Mouse (Mus musculus) forelimb bud, embryonic 11.5 days (tissue): Measurements from ENCODE around the gene Adcy1.

Source experiments
- DNase-seq: peaks from one replicate; pipeline ENCODE4 v3.0.0-alpha.2; 2012; ENCODE audit warnings: low read depth, low spot score

Adcy1 gene

GRCm38 (mm10) chr11:7068479-7069235, 5.4 kb downstream of the Adcy1 start:
- no peak for DNase-seq

DNA sequence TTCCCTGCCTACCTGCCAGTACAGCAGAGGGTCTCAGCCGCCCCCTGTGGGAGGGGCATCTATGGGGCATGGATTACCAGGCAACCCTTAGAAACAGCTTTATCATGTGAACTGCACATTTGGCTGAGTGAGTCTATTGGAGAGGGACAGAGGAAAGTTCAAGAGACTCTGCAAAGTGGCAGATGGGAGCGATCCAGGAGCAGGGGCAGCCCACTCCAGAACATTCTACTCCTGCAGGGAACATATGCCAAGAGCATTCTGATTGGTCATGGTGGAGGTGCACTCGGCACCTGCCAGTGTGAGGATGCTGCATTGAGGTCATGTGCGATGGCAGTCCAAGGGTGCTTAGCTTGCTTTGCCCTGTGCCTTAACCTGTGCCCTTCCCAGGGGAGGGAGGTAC, 6.5 kb downstream of the Adcy1 start:
- no peak for DNase-seq

DNA sequence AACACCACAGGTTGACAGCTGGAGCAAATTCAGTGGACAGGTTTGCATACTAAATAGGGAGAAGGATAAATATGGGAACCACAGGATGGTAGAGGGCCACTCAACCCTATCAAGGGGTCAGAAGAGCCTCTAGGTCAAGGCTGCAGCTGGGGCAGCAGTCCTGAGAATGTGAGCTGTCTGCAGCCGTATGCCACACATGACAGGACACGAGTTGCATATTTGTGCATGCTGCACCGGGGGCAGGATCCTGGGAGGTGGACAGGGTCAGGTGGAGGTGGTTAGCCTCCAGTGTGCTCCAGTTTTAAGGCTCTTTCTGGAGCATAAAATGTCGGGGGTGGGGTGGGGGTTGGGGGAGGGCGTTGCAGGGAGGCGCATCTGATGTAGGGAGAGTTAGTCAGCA, 8.3 kb downstream of the Adcy1 start:
- DNase-seq = no peak

GRCm38 (mm10) chr11:7073556-7073955, 10.3 kb downstream of the Adcy1 start:
- no peak for DNase-seq

GRCm38 (mm10) chr11:7076510-7076909, 13.2 kb downstream of the Adcy1 start:
- DNase-seq = no peak

DNA sequence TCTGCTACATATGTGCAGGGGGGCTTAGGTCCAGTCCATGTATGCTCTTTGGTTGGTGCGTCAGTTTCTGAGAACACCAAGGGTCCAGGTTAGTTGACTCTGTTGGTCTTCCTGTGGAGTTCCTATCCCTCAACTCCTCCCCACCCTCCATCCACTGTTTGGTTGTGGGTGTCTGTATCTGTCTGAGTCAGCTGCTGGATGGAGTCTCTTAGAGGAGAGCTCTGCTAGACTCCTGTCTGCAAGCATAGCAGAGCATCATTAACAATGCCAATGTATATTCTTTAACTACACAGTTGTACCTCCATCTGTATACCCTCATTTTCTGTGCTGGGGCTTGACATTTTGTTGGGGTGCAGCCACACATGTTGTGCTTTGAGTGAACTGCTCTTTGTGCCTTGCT, 18.6 kb downstream of the Adcy1 start:
- no peak for DNase-seq

- no peak for DNase-seq
Observed at GRCm38 (mm10) chr11:7083911-7084310, 20.6 kb downstream of the Adcy1 start.

- DNase-seq = no peak
Observed at GRCm38 (mm10) chr11:7085184-7085583, 21.9 kb downstream of the Adcy1 start.

DNA sequence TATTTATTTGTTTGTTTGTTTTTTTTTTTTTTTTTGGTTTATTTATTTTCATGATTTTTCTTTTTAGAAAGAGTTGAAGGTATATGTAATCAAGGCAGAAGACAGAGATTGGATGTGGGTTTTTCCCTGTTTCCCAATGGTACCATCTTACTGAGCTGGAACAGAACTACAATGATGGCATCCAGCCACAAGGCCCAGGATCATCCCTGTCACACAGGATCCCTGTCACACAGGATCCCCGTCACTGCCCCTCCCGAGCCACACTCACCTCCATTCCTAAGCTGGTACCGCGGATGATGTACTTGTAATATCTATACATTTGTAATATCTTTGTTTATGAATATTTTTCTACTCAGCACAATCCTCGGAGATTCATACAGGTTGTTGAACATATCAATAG, 27.8 kb downstream of the Adcy1 start:
- no peak for DNase-seq

GRCm38 (mm10) chr11:7094844-7095243, 31.6 kb downstream of the Adcy1 start:
- no peak for DNase-seq

GRCm38 (mm10) chr11:7101674-7102073, 38.4 kb downstream of the Adcy1 start:
- no peak for DNase-seq

GRCm38 (mm10) chr11:7102256-7103194, 39.2 kb downstream of the Adcy1 start:
- DNase-seq = no peak

DNA sequence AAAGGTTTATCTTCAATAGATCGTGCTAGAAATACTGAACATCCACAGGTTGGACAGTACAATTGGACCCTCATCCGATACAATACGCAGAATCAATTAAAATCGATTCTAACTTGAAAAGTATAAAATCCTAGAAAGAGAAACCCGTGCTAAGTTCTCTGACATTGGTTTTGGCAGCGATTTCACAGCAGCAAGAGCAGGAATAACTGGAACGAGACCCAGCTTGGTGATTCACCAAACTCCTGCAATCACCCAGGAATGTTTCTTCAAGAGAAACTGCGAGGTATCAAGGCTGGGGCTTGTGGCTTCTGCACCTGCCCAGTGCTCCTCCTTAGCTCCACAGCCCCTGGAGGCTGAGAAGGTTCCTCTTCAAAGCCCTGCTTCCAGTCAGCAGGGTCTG, 42.0 kb downstream of the Adcy1 start:
- no peak for DNase-seq

DNA sequence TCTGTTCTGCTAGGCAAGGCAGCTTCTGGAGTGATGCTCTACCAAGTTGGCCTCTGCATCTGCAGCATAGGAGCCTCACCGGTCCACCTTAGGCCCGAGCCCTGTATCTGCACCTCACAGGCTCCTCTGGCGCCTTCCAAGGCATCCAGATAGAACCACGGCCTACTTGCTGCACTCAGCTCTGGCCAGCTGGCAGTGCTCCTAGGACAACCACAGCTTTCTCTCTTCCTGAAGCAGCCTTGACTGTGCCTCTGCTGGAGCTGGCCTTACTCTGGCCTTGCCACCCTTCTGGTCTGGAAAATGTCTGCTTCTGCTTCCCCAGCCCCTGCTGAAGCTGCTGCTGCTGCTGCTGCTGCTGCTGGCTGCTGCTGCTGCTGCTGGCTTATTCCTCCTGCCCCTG, 45.8 kb downstream of the Adcy1 start:
- DNase-seq = no peak

DNA sequence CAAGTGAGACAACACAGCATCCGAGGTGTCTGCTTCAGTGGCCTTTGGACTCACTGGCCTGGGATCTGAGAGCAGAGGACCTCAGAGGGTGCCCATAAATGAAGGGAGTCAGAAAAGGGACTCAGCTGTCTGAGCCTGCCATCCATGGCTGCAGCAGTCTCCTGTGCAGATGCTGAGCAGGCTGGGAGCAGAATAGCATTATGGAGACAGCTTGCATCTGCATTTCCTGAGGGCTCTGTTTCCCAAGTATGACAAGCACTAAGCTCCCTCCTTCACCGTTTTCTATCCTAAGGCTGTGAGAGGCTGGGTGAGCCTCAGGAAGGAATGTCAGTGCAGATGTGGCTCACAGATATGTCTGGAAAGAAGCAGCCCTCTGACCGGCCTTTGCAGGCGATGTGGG, 49.8 kb downstream of the Adcy1 start:
- DNase-seq = no peak

- DNase-seq = no peak
Observed at GRCm38 (mm10) chr11:7113687-7114086, 50.4 kb downstream of the Adcy1 start.

DNA sequence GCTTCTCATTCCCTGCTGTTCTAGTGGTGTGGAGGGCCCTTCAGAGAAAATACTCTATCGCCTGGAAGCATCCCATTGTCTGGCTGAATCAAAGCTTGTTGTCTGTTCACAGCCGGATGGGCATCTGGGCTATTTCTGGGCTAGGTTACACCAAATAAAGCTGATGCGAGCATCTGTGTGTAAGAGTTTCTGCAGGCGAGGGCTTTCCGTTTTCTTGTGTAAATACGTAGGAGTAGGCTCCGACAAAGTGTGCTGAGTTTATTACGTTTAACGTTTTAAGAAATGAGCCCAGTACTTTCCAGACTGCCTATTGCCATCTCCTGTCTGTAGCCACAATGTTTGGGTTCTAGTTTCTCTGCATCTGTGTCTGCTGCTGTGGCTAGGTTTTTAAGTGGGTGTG, 51.0 kb downstream of the Adcy1 start:
- DNase-seq = no peak

DNA sequence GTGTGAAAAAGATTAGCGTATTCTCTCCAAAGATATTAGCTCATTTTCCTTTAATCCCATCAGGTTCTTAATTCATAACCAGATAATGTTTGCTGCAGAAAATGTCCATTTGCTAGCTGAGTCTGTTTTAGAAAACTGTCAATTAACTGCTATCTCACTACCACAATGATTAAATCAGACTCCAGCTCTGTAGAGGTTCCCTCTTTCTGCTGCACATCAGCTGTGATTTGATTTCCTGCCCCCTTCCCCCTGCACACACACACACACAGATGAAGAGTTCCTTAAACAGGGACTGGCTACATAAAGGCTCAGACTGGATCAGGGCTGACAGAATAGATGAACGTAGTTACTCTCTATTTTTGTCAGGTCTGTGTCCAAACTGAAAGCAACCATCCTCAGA, 53.4 kb downstream of the Adcy1 start:
- DNase-seq = no peak

DNA sequence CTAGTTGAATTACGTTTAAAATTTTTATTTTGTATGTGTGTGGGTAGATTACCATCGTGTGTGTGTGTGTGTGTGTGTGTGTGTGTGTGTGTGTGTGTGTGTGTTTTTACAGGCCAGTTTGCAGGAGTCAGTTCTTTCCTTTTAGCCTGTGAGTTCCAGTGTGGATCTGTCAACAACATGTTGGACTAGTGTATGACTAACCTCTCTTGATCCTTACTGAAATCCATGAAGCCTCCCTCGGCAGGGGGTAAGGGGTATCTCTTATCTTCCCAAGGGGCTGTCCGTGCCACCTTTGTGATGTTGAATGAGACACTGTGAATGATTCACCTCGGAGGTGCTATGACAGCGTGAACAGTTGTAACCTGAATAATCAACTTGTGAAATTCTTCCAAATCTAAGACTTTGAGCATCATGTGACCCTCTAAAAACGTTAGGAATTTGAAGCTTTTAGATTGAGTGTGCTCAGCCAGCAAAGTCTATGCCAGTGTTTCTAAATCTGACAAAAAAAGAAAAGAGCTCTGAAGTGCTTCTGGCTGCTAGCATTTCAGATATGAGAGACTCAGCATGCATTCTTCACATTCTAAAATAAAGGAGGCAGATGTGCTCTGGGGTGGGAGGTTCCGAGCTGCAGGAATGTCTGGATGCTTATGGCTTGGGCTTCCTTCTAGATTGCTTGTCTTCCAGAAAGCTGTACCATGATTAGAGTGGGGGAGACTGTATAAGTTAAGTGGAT, 66.2 kb downstream of the Adcy1 start:
- no peak for DNase-seq

GRCm38 (mm10) chr11:7132736-7133387, 69.6 kb downstream of the Adcy1 start:
- no peak for DNase-seq

- DNase-seq = no peak
Observed at GRCm38 (mm10) chr11:7133736-7134135, 70.4 kb downstream of the Adcy1 start.

GRCm38 (mm10) chr11:7134319-7134718, 71.0 kb downstream of the Adcy1 start:
- DNase-seq = no peak
